Mouse (Mus musculus) frontal cortex, postnatal 36 days (tissue): Measurements from ENCODE around the gene Card10.

Experiments used
- DNase-seq, 2 experiments: peaks; one replicate each; pipeline ENCODE4 v3.0.0; 2022; ENCODE audit warnings: low spot score in 2 of 2

The Card10 gene

GRCm38 (mm10) chr15:78834233-78835005 is 31.6 kb upstream of the Card10 start:
- no peak for DNase-seq

- no peak for DNase-seq
Observed at GRCm38 (mm10) chr15:78833582-78833981, 30.7 kb upstream of the Card10 start.

- peak; percentile 55 to 66 for DNase-seq
Observed at GRCm38 (mm10) chr15:78832701-78833123, 29.9 kb upstream of the Card10 start.

GRCm38 (mm10) chr15:78831720-78832657 is 29.1 kb upstream of the Card10 start:
- no peak for DNase-seq

- no peak for DNase-seq
Observed at GRCm38 (mm10) chr15:78830742-78831719, 28.2 kb upstream of the Card10 start.

- DNase-seq: no peak
Observed at GRCm38 (mm10) chr15:78829636-78830035, 26.8 kb upstream of the Card10 start.

GRCm38 (mm10) chr15:78828315-78828714 is 25.5 kb upstream of the Card10 start:
- DNase-seq: no peak

- DNase-seq: peak; percentile 58 to 74
Observed at GRCm38 (mm10) chr15:78826213-78827204, 23.7 kb upstream of the Card10 start.

- DNase-seq: no peak
Observed at GRCm38 (mm10) chr15:78816074-78816391, 13.2 kb upstream of the Card10 start.

- DNase-seq: no peak
Observed at GRCm38 (mm10) chr15:78815314-78816073, 12.7 kb upstream of the Card10 start.

- DNase-seq: no peak
Observed at GRCm38 (mm10) chr15:78813603-78814002, 10.8 kb upstream of the Card10 start.

GRCm38 (mm10) chr15:78810146-78810545 is 7.3 kb upstream of the Card10 start:
- no peak for DNase-seq

- no peak for DNase-seq
Observed at GRCm38 (mm10) chr15:78809739-78810138, 6.9 kb upstream of the Card10 start.

- no peak for DNase-seq
Observed at GRCm38 (mm10) chr15:78808980-78809379, 6.1 kb upstream of the Card10 start.

GRCm38 (mm10) chr15:78807141-78807540 is 4.3 kb upstream of the Card10 start:
- no peak for DNase-seq

GRCm38 (mm10) chr15:78806614-78807013 is 3.8 kb upstream of the Card10 start:
- peak; percentile 24 to 27 for DNase-seq

- no peak for DNase-seq
Observed at GRCm38 (mm10) chr15:78805351-78805750, 2.5 kb upstream of the Card10 start.

- DNase-seq: no peak
Observed at GRCm38 (mm10) chr15:78804326-78804725, 1.5 kb upstream of the Card10 start.

GRCm38 (mm10) chr15:78803499-78803900 is 658 bp upstream of the Card10 start:
- DNase-seq: no peak
